Mouse (Mus musculus): ENCODE measurements at regions not wholly inside any gene's neighbourhood (a gene's known extent, or its start where the extent isn't known, plus 50 kb on each side); places are given as distances from the start of the nearest gene placed in this dataset.

DNA sequence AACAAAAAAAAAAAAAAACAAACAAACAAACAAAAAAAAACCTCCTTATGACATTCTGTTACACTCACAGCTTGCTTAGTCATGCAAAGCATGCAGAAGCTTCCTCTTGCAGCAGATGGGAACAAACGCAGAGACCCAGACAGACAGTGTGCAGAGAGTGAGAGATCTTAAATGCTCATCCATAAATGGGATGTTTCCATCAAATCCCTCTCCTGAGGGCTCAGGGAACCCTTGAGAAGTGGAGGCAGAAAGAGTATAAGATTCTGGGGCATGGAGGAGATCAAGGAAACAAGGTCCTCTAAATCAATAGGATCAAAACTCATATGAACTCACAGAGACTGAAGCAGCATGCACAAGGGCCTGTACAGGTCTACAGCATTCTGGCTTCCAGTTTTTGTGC, 52.5 kb downstream of the Adm start:
- no peak for DNase-seq (ENCODE audit: low read depth in 1 of 2, low spot score in 2 of 2)

DNA sequence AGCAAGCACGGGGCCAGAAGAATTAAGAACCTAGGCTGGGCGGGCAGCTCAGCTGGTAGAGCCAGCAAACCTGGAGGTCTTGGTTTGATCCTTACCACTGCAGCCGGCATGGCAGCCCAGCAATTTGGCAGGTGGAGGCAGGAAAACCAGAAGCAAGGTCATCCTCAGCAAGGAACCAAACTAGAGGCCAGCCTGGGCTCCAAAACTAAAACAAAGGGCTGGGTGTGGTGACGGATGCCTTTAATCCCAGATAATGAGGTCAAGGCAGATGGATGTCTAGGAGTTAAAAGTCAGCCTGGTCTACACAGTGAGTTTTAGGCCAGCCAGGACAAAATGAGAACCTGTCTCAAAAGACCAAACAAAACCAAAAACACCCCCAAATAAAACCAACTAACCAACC, 55.5 kb downstream of the Adm start:
- DNase-seq (ENCODE audit: low read depth in 1 of 2, low spot score in 2 of 2) = no peak

DNA sequence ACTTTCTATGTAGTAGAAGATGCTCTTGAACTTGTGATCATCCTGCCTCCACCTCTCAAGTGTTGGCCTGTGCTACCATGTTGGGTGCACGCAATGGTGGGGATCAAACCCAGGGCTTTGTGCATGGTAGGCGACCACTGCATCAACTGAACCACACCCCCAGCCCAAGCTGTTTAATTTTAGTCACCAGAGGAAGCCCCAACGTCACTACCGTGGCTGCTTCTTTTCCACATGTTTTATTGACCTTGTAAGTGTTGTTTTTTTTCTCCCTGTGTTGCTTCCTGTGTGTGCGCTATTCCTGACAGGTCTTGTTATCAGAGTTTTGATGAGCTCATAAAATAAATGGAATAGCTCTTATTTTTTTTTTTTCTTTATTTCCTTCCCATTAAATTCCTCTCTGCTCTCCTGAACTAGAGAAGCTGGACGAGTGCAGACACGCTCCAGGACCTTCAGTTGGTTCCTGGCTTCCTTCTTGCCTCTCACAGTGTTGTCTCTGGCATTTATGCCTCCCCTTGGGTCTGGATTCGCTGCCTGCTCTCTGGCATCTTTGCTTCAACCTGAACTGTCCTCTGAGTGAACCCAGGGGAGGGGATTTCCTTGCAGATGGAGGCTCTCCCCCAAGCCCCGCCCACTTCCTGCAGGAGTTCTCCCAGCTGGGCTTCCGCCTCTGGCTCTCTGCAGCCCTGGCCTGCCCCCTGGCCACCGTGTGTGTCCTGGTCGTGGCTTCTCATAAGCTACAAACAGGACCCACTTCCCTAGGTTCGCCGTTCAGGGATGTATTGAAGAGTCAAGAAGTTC, 61.6 kb downstream of the Adm start:
- DNase-seq (ENCODE audit: low read depth in 1 of 2, low spot score in 2 of 2) = peak; percentile 17 to 34

DNA sequence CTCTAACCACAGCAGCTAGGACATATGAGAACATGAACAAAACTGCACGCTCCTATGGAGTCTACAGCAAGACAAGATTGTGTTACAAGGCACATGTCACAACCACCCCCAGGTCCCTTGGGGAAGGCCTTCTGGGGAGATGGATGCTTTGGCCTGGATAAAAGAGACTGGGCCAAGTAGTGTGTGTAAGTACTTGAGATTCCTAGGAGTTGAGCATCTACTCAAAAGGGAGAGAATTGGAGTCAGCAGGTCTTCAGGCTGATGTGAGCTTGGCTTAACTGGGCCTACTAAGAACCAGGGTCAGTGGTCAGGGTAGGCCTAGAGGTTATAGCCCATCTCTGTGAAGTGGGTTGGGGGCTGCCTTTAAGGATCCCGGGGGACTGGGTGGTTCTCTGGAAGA, 62.8 kb downstream of the Adm start:
- DNase-seq (ENCODE audit: low read depth in 1 of 2, low spot score in 2 of 2) = no peak

DNA sequence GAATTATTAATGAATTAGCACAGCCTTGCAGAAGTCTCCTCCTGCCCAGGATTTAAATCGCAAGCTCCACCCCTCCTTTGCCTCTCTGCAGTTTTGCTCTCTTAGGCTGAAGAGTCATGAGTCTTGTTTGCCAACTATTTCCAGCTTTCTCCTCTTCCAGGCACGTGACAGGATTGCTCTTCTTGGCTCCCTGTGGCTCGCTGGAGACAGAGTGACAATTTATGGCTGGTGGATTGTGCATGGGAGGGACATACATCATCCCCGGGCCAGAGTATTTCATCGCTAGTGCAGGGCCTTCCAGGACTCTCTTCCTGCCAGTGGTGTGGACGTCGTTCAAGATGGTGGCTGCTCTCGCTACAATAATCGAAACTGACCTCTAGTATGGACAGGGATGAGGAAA, 63.4 kb downstream of the Adm start:
- DNase-seq (ENCODE audit: low read depth in 1 of 2, low spot score in 2 of 2) = no peak

DNA sequence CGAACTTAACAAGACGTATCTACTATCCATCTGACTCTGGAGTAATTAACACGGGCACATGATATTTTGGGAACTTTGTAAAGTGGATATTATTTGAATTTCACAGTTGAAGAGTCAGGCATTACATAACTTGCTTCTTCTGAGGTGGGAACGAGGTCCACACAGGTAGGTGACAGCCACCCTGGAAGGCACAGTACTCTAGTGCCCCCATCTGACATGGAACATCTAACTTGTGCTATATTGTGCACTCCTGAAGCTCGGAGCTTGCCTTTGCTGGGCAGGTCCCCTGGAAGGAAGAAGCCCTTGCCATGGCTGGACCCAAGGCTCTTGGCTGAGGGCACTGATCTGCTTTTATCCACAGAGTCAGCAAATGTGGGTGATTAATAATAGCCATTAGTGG, 66.8 kb downstream of the Adm start:
- no peak for DNase-seq (ENCODE audit: low read depth in 1 of 2, low spot score in 2 of 2)

DNA sequence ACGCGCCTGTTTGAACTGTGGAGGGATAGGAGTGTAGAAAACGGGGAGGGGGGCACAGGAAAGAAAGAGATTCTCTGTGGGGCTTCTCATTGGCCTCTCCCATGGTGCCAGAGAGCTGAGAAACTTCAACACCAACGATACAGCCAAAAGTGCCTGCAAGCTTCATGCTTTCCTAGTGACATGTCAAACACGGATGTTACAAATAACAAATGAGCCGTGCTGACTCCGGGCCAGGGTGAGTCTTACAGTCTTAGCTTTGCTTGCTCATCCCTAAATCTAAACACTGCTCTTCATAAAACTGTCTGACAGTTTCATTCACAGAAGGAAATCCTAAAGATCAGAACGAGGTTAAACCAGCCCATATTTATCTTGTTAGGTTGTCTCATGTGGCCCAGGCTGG, 68.3 kb downstream of the Adm start:
- DNase-seq (ENCODE audit: low read depth in 1 of 2, low spot score in 2 of 2) = no peak

DNA sequence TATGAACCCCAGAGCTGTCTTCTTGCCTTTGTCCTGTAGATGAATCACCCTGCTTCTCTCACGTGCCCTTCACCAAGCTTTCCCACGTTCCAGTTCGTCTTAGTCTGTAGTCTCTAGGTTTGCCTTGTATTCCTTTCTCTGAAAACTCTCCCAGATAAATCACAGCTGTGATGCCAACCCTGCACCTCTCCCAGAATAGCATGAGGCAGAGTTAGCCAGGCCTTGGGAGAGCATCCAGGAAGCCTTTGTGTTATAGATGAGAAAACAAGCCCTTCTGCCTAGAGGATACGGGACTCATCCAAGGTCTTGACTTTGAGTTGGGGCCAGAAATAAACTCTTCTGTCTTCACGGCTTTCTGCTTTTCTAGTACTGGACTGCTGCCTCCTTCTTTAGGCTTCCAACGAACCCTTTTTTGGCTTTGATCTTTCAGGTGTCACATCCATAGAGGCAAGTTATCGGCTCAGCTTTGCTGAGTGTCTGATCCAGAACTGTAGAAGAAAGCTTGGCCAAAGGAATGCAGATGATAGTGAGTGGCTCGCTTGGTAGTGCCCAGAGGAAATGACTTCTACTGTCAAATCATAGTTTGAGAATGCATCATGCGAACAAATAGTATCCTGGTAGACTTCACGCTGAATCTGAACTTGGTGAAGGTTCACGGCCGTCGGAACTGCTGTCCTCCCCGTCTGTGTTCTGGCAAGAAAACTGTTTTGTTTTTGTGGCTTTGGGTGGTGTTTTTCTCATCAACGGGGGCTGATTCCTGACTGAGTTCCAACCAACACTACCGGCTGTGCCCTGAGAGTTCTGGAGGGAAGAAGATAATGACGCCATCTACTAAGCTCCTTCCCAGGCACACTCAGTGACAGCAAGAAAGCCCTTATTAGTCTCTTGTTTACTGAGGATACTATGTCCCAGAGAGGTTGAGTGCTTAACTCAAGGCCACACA, 69.5 kb upstream of the Ampd3 start:
- no peak for DNase-seq (ENCODE audit: low read depth in 1 of 2, low spot score in 2 of 2)

DNA sequence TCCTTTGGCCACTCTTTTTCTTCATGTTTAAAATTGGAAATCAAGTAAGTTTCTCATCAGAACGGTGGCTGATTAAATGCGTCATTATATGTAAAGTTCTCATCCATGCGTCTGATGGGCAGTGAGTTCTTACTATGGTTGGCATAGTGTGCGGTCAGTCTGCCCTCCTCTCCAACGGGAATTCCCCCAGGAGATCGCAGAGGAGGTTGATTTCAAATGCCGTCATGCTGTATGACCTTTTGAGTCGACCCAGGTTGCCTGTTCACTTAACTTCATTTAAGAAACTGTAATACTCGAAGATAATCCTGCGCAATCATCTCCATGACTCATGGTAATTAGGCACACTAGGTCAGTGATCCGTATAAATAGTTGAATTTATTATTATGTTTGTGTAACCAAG, 68.4 kb upstream of the Ampd3 start:
- DNase-seq (ENCODE audit: low read depth in 1 of 2, low spot score in 2 of 2) = no peak

DNA sequence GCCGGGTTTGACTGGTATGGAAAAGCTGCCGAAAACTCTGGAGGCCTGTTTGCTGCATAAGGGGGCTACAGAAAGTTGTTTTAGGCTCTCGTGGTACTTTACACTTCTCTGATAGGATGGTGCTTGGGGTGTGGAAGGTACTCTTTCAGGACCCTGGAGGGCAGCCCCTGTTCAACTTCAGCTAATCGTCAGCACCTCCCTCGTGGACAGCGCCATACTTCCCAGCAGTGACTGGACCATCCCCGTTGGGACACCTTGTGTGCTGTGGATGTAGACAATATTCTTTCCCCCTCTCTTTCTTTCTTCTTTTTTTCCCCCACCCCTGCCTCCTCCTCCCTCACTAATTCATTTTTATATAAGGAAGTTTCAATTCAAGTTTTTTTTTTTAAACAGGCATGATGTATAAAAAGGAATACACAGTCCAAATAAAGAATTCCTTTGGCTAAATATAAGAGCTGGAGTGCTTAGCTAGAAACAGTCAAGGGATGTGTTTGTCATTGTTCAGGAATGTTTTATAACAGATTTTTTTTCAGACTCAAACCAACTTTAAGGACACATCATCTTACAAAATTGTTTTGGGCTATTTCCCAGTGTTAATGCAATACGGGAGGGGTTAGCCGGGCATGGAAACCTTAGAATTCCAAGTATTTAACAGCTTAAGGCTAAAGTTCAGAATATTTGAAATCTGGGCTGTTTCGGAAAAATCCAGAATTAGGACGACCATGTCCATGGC, 66.2 kb upstream of the Ampd3 start:
- no peak for DNase-seq (ENCODE audit: low read depth in 1 of 2, low spot score in 2 of 2)

DNA sequence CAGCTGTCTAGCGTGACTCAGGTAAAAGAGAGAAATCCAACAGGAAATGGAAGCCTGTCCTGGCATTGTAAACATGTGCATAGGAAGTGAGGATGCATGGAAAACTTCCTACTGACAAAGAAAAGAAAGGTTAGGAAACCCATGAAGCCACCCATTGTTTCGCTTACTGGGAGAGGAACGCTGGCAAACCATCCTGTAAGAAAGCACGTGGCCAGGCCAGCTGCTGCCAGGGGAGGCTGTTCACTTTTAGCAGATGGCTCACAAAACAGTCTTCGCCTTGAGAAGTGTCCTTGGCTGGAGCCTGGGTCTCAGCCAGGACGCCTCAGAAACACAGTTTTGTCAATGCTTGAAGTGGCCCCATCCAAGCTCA, 65.6 kb upstream of the Ampd3 start:
- no peak for DNase-seq (ENCODE audit: low read depth in 1 of 2, low spot score in 2 of 2)

DNA sequence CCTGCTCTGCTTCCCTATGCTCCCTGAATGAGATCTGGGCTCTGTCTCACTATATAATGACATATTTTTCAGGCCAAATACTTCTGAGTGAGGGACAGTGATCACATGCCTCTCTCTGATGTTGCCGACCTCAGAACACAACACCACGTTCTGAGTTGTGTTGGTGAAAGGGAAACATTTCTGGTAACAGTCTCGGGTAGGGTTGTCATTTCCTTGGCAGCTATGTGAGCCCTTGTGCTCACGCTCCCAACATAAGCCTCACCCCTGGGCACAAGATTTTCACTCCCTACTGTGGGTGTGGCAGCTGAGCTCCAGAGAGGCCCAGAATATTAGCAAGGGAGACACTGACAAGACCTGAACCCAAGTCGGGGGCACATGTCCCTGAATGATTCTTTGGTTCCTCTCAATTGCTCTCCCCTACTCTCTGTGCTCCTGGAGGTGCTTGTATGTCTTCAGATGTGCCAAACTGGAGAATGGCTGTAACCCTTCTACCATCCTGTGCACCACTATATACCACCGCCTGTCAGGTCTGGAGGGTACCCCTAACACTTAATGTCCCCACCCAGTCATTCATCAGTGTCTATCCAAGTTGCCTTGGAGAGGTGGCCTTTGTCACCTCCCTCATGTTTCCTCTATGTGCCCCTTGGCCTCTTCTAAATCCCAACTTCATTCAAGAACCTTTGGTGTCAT, 62.5 kb upstream of the Ampd3 start:
- no peak for DNase-seq (ENCODE audit: low read depth in 1 of 2, low spot score in 2 of 2)

DNA sequence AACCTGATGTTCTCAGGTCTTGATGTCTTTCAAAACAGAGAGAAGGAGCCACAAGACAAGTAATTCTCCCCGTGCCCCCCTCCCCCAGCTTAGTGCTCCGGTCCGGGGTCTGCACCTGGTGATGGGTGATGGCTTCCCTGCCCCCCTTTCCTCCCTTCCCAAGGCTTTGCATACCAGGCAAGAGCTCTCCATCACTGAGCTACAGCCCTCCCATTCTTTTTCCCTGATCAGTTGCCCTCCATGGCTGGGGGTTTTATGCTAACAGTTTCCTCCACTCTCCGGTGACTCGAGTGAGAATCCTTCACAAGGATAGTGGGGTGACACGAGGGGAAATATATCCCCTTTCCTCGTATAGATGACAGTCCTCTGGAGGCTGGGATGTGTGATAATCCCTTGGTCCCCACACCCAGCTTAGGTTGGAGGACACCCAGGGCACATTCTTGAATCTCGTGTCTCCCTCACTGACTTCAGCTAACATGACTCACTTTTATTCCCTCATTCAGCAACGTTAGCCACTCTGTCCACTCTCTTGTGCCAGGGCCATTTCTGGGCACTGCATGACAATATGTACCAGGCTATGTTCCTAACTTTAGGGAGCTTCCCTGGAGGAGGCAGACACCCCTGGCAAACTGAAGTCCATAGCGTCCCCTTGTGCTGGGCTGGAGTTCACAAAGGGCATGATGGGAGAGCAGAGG, 61.9 kb upstream of the Ampd3 start:
- no peak for DNase-seq (ENCODE audit: low read depth in 1 of 2, low spot score in 2 of 2)

DNA sequence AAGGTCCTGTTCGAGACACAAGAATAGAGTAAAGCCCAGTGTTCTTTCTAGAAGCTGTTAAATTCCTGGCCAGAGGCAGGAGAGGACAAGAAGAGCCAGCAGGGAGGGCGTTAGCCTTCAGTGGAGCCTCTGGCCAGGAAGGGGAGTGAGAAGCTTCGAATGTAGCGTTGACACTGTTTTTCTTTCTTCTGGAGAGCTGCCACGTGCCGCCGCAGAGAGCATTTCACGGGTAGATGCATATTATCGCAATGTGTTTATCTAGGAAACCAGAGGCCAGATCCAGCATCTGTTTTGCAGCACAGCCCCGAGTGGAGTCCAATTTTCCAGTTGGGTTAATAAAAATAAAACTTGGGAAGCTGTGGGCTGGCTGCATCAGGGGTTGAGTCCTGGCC, 61.3 kb upstream of the Ampd3 start:
- DNase-seq (ENCODE audit: low read depth in 1 of 2, low spot score in 2 of 2) = no peak

DNA sequence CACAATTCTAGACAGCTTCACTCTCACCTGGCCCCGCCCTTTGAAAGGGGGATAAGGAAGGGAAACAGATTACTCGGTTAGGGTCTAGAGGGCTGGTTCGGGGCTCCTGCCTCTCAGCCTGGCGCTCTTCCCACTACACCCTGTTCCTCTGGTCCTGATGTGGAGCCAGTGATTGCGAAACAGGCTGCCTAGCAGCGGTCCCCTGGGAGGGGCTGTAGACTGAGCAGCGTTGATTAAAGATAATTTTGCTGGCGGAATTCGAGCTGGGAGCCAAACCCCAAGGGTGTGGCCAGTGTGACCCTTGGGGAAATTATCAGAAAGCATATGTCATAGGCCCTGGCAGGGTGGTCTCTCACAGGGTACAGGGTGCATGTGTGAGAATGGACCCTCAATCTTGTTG, 59.9 kb upstream of the Ampd3 start:
- DNase-seq (ENCODE audit: low read depth in 1 of 2, low spot score in 2 of 2) = no peak

DNA sequence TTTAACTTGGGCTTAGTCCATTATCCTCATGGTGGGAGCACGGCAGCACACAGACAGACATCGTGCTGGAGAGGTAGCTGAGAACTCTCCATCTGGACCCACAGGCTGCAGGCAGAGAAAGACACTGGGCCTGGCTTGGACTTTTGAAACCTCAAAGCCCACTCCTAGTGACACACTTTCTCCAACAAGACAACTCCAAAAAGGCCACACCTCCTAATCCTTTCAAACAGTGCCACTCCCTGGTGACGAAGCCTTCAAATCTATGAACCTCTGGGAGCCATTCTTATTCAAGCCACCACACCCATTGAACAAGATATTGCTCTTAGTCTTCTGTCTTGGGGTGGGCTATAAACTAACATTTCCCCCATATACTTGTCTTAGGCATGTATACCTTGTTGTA, 59.2 kb upstream of the Ampd3 start:
- DNase-seq (ENCODE audit: low read depth in 1 of 2, low spot score in 2 of 2) = no peak

DNA sequence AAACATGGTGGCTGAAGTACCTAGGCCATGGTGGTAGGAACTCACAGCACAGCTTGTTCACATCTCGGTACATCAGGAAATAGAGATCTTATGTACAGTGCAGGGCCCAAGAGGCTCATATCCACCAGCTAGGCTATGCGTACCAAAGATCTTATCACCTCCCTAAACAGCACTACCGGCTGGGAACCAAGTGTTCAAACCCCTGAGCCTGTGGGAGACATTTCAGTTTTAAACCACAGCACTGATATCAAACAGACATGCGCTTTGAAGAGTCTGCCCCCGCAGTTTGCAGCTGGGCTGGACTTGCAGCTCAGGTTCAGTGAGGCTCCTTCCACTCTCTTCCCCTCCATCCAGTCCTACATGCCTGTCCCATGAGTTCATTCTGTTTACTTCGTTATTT, 58.4 kb upstream of the Ampd3 start:
- DNase-seq (ENCODE audit: low read depth in 1 of 2, low spot score in 2 of 2) = no peak

DNA sequence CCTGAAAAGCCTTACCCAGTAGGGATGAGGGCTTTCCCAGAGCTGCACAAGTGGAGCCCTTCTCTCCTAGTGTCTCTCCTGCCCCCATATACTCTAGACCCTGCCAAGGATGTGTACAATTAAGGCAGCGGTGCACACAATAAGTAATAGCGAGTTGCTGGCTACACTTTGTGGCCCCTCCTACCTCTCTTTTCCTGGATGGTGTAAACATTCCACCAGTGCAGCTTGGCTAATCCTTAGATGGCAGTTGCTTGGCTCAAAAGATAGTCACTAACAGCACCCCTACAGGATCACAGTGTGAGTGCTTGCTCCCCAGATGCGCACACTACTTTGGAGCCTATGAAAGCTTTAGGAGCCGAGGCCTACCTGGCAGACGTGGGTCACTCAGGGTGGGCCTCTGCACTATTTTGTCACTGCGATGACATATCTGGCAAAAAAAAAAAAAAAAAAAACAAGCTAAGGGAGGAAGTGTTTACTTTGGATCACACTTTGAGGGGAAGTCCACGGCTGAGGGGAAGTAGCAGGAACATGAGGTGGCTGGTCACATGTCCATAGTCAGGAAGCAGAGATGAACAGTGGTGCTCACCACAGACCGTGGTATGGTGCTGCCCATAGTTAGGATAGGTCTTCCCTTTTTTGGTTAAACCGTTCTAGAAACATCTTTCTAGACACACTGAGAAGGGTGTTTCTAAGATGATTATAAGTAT, 57.6 kb upstream of the Ampd3 start:
- peak; percentile 20 to 36 for DNase-seq (ENCODE audit: low read depth in 1 of 2, low spot score in 2 of 2)

DNA sequence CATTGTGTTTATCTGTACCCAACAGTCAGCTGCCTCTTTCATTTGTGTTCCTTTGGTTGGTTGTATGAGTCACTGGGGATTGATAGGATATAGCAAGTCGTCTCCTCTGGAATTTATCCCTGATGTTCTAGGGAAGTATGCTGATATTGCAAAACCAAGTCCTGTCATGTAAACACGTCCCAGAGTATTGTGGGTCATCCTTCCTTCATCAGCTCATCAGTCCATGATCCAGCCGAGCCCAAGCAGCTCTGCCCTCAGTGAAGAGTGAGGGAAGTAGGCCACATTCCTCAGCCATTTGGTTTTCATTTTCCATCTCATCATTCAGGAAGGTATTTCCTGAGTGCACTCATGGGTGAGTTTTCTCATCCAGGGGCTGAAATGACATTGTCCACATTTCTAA, 54.3 kb upstream of the Ampd3 start:
- no peak for DNase-seq (ENCODE audit: low read depth in 1 of 2, low spot score in 2 of 2)

DNA sequence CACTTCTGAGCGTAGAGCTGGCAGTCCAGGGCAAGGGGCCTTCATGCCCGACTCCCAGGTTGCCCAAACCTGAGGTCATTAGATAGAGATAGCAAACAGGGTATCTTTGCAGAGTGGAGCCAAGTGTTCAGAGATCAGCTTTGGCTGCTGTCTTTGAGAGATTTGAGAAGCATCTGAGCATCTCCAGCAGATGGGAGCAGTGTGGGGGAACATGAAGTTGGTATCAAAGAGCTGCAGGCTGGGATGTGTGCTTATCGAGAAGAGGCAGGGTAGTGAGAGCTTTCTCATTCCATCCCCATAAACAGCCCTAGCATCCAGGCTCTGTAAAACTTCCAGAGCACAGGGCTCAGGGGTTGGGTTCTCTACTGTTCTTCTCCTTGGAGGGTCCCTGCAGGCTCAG, 52.9 kb upstream of the Ampd3 start:
- DNase-seq (ENCODE audit: low read depth in 1 of 2, low spot score in 2 of 2) = no peak

All from monocyte, adult 2 months (primary cell).